Mouse (Mus musculus): ENCODE data around the gene Tspan3.

DNA sequence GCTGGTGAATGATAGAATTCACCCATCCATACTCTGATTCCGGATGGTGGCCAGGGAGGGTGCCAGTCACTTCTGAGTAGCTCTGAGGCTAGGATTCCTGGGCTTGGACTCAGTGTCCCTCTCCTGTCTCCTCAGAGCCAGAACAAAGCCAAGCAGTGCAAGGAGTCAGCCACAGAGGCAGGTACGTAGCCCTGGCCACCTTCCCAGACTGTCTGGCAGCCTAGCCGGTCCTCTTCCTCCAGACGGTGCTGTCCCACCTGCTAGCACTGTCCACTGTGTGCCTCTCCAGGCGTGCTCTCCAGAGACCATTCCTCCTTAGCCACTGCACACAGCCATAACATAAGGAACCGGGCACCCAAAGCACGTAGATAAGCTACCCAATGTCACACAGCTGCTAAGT lies 41.7 kb downstream of the Tspan3 start:
- TF ChIP-seq GATA1 (IDR thresholded peaks at IDR 0.05; ENCODE audit: borderline replicate concordance, low read length), result no peak
- no peak for TF ChIP-seq FLI1 (IDR thresholded peaks at IDR 0.05; ENCODE audit: low read length)

Data from megakaryocyte, embryonic 14.5 days (primary cell).